Mouse (Mus musculus) ES-E14 (cell line): ENCODE measurements around the gene Fkbp5. TPM values are rescaled to one million over a fixed set of nuclear protein-coding genes. Genes with fewer than 3 reads are reported as not detected.
A peak's percentile ranks its signal among the peaks of the same experiment; 100 is the strongest.

Source experiments
- DNase-seq: peaks from one replicate; pipeline ENCODE4 v3.0.0-alpha.2; 2013; ENCODE audit warnings: low read depth, low spot score
- H3K27ac ChIP-seq: 2 replicates; pipeline ENCODE4 v1.5.1; 2012; ENCODE audit warnings: low read depth, mild to moderate bottlenecking, low read length, moderate library complexity, mixed read lengths; ENCODE audit not compliant: poor library complexity, insufficient read depth, severe bottlenecking
- H3K36me3 ChIP-seq: 2 replicates; pipeline ENCODE4 v1.6.1; 2012; ENCODE audit warnings: mild to moderate bottlenecking, low read length, moderate library complexity, mixed read lengths; ENCODE audit not compliant: control insufficient read depth, poor library complexity, insufficient read depth, severe bottlenecking
- H3K4me1 ChIP-seq, 2 experiments: fragments of 150-350 bp in 1 of 2; sonication (generic) in 1 of 2; 2 replicates each; pipeline ENCODE4 v1.6.1; 2012; ENCODE audit warnings: low read length in 2 of 2, mild to moderate bottlenecking in 1 of 2, mixed read lengths in 1 of 2; ENCODE audit not compliant: control insufficient read depth in 2 of 2, insufficient read depth in 2 of 2, poor library complexity in 1 of 2
- H3K4me3 ChIP-seq, 2 experiments: fragments of 150-350 bp in 1 of 2; sonication (generic) in 1 of 2; 2 replicates each; pipeline ENCODE4 v1.5.1; 2012; ENCODE audit warnings: low read length in 2 of 2, low read depth in 1 of 2, mild to moderate bottlenecking in 1 of 2, mixed read lengths in 1 of 2; ENCODE audit not compliant: insufficient read depth in 1 of 2, poor library complexity in 1 of 2, severe bottlenecking in 1 of 2
- H3K9ac ChIP-seq: 2 replicates; pipeline ENCODE4 v1.6.1; 2012; ENCODE audit warnings: low read depth, mild to moderate bottlenecking, low read length, mixed read lengths; ENCODE audit not compliant: poor library complexity, insufficient read depth, severe bottlenecking
- H3K9me3 ChIP-seq: fragments of 150-350 bp; sonication (generic); 2 replicates; pipeline ENCODE4 v1.6.1; 2012; ENCODE audit warnings: low read depth, mild to moderate bottlenecking, low read length; ENCODE audit not compliant: control insufficient read depth, insufficient read depth
- CHD2 ChIP-seq: IDR thresholded peaks from 2 replicates; pipeline ENCODE4 v1.6.1; 2014; ENCODE audit warnings: mild to moderate bottlenecking, low read depth, low read length, inconsistent platforms
- HCFC1 ChIP-seq: IDR thresholded peaks from 2 replicates; pipeline ENCODE4 v1.6.1; 2012; ENCODE audit warnings: low read length, inconsistent platforms, borderline replicate concordance; ENCODE audit not compliant: insufficient read depth
- MAFK ChIP-seq: IDR thresholded peaks from 2 replicates; pipeline ENCODE4 v1.6.1; 2014; ENCODE audit warnings: mild to moderate bottlenecking, low read depth, low read length, inconsistent platforms; ENCODE audit not compliant: insufficient read depth
- ZC3H11A ChIP-seq: IDR thresholded peaks from 2 replicates; pipeline ENCODE4 v1.6.1; 2012; ENCODE audit warnings: low read depth, mild to moderate bottlenecking, inconsistent platforms, low read length, borderline replicate concordance
- ZNF384 ChIP-seq: IDR thresholded peaks from 2 replicates; pipeline ENCODE4 v1.6.1; 2012; ENCODE audit warnings: low read depth, low read length, inconsistent platforms
- in situ Hi-C, 2 experiments: fragments of 600-800 bp; cut with MboI; formaldehyde crosslinking; loops; one replicate each; pipeline ENCODE4 v1.15.1; 2025; ENCODE audit warnings: low sequenced_read_pairs in 2 of 2, inconsistent platforms in 1 of 2; ENCODE audit not compliant: unreplicated experiment in 2 of 2
- total RNA-seq: library from RNA; depleted of rRNA; stranded (reverse); fragments of 300-350 nt; gene quantifications from 2 replicates; pipeline ENCODE4 v1.2.3, GENCODE M21; 2012

Fkbp5 gene
- total RNA-seq, 1 experiment = 43.6 TPM

DNA sequence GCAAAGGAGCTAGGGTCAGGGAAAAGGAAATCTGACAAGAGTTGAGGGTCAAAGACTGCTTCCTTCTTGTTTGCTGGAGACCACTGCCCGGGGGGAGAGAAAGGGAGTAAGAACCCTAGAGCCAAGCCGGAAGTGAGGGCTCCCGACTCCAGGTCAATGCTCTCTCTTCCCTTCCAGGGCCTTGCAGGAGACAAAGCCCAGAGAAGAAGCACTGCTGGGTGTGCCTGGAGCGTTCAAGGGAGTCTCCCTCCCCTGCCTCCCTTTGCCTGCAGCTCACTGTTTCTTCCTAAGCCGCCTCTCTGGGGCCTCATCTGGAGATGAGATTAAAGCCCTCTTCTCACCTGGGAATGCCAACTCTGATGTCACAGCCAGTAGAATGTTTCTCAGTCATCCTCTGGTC lies 10.4 kb downstream of the Fkbp5 start:
- H3K9me3 ChIP-seq = no peaks in the 10 kb centered on the region
- no peak overlapping the region for H3K4me3 ChIP-seq
- H3K36me3 ChIP-seq = no peaks in the 10 kb centered on the region
- H3K9ac ChIP-seq = no peak overlapping the region; the same call in 1 of the 2 replicates
- H3K27ac ChIP-seq = peak overlapping the region; percentile 78
- no peak for DNase-seq
- peaks cover 7 to 45% of the 10 kb centered on the region in 2 experiments for H3K4me1 ChIP-seq
- in situ Hi-C loops = no loop called here
- no peak for TF ChIP-seq MAFK
- no peak for TF ChIP-seq HCFC1
- TF ChIP-seq ZC3H11A = no peak
- TF ChIP-seq CHD2 = no peak
- TF ChIP-seq ZNF384 = no peak

DNA sequence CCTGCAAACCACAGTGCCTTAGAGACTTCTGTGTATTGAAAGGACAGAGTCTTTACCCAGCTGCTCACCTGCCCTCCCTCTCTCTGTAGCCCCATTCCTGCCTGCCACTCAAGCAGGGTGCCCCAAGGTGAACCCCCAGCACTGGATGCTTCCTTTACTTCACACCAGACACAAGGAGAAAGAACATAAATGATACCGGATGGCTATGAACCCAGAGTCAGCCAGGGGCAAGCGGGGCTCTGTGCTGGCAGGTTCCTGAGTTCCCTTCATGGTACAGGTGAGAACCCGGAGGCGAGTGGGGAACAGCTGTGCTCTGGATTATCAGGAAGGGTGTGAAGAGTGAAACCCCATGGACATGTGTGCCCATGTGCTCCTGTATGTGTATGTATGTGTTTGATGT lies 11.7 kb downstream of the Fkbp5 start:
- Histone ChIP-seq H3K36me3 (no peaks in the 10 kb centered on the region), H3K9ac (no peak overlapping the region), H3K4me3 (no peak overlapping the region), H3K27ac (no peak overlapping the region; the same call in 1 of the 2 replicates), H3K9me3 (no peaks in the 10 kb centered on the region), H3K4me1 (peaks cover 9 to 46% of the 10 kb centered on the region in 2 experiments)
- no peak for TF ChIP-seq HCFC1
- DNase-seq = no peak
- in situ Hi-C loops = no loop called here

DNA sequence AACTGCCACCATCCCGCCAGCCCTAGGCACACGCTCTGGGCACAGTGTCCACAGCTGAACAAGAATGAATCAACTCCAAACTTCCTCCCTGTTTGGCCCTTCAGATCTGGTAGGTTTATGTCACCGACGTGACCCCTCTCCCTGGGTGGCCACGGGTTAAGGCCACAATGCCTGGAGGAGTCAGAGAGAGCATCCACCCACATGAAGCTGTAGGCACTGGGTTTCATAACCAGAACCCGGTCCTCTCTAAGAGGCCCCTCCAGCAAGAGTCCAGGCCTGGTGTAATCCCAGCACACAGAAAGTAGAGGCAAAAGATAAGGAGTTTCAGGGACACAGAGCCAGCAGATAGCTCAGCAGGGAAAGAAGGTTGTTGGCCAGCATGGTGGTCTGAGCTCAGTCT lies 13.1 kb downstream of the Fkbp5 start:
- TF ChIP-seq CHD2 (no peak), ZNF384 (no peak), ZC3H11A (no peak), HCFC1 (no peak), MAFK (no peak)
- Histone ChIP-seq H3K9ac (no peak overlapping the region), H3K4me1 (peaks cover 10 to 51% of the 10 kb centered on the region in 2 experiments), H3K4me3 (no peak overlapping the region), H3K9me3 (no peaks in the 10 kb centered on the region), H3K27ac (no peak overlapping the region), H3K36me3 (no peaks in the 10 kb centered on the region)
- no peak for DNase-seq
- in situ Hi-C loops = no loop called here

DNA sequence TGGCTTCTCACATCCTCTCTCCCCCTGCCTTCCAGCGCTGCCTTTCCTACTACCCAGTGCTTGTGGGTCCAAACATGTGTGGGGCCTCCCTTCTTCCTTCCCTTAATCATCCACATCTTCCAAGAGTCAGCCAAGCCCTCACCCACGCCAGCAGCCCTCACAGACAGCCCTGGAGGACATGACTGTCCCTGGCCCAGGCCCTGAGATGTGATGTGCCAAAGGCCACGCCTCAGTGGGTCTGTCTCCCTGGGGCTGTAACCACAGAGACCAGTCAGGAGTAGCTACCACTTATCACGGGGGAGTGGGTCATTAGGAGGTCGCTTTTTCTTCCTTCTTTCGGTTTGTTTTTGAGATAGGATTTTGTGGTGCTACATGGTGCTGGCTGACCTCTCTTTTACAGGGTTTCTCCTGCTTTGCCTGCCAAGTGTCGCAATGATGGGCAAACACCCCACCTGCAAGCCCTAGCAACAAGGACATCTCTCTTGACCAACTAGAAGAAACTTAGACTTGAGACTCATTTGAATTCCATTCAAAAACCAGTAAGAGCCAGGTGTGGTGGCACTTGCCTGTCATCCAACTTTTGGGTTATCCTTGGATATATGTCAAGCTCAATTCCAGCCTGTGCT lies 15.0 kb downstream of the Fkbp5 start:
- DNase-seq = no peak
- no peak overlapping the region for H3K27ac ChIP-seq
- TF ChIP-seq ZC3H11A (no peak), MAFK (no peak), CHD2 (no peak), ZNF384 (no peak), HCFC1 (no peak)
- H3K36me3 ChIP-seq = no peaks in the 10 kb centered on the region; the same call in 1 of the 2 replicates
- H3K9ac ChIP-seq = no peak overlapping the region
- peaks cover 7 to 49% of the 10 kb centered on the region in 2 experiments for H3K4me1 ChIP-seq
- H3K9me3 ChIP-seq = no peaks in the 10 kb centered on the region
- H3K4me3 ChIP-seq = no peak overlapping the region
- in situ Hi-C loops = no loop called here

DNA sequence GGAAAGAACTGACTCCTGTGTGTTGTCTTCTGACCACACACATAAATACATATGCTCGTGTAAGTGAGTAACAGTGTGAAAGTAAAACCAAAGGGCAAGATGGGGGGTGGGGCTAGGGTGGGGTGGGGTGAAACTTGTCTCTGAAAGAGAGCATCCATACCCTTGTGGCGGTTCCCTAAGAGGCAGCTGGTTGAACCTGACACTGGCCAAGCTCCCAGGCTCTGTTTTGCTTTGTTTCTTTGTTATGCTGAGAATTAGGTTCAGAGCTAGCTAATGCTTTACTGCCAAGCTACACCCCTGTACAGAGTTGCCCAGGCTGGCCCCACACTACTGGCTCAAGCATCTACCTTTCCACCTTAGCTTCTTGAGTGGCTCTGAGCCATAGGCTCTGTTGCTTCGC lies 16.9 kb downstream of the Fkbp5 start:
- in situ Hi-C loops = no loop called here
- Histone ChIP-seq H3K9me3 (no peaks in the 10 kb centered on the region), H3K36me3 (no peaks in the 10 kb centered on the region; the same call in 1 of the 2 replicates)

More for the DNA sequence above, 16.9 kb downstream of the Fkbp5 start:
- Histone ChIP-seq H3K4me1 (peaks cover 6 to 35% of the 10 kb centered on the region in 2 experiments), H3K9ac (no peak overlapping the region), H3K27ac (peak overlapping the region; percentile 15; the same call in 1 of the 2 replicates), H3K4me3 (no peak overlapping the region)
- DNase-seq = no peak
- TF ChIP-seq ZNF384 = no peak
- TF ChIP-seq MAFK = no peak
- TF ChIP-seq ZC3H11A = no peak
- TF ChIP-seq HCFC1 = no peak
- no peak for TF ChIP-seq CHD2
